Mouse (Mus musculus) C2C12 (cell line): ENCODE measurements at regions not wholly inside any gene's neighbourhood (a gene's known extent, or its start where the extent isn't known, plus 50 kb on each side); places are given as distances from the start of the nearest gene placed in this dataset.

Source experiments
- CEBPB ChIP-seq: IDR thresholded peaks from one replicate; pipeline ENCODE4 v1.6.1; 2011; ENCODE audit warnings: low read depth, mild to moderate bottlenecking, control low read depth, moderate library complexity
- CTCF ChIP-seq: IDR thresholded peaks from one replicate; pipeline ENCODE4 v1.5.1; 2011; ENCODE audit not compliant: control insufficient read depth, insufficient read depth, insufficient read length
- MYOD1 ChIP-seq: IDR thresholded peaks from one replicate; pipeline ENCODE4 v1.6.1; 2011; ENCODE audit warnings: low read depth; ENCODE audit not compliant: control insufficient read depth, insufficient read length
- USF1 ChIP-seq: IDR thresholded peaks from one replicate; pipeline ENCODE4 v1.6.1; 2011; ENCODE audit warnings: low read depth, mild to moderate bottlenecking, control low read depth, moderate library complexity

- no peak for TF ChIP-seq CTCF
- TF ChIP-seq CEBPB = no peak
- TF ChIP-seq MYOD1 = no peak
- TF ChIP-seq USF1 = no peak
Measured at GRCm38 (mm10) chr13:110452009-110452525, 57.2 kb downstream of the Plk2 start.
